Mouse (Mus musculus) forebrain, embryonic 10.5 days (tissue): ENCODE measurements around the gene Gm5426. TPM values are rescaled to one million over a fixed set of nuclear protein-coding genes. Genes with fewer than 3 reads are reported as not detected.

Experiments
- DNase-seq: peaks from one replicate; pipeline ENCODE4 v3.0.0-alpha.2; 2017; ENCODE audit warnings: low spot score; ENCODE audit errors: extremely low spot score
- H3K27ac ChIP-seq: fragments of 300-500 bp; sonication (generic); 2 replicates; pipeline ENCODE4 v1.5.1; 2016; ENCODE audit warnings: mild to moderate bottlenecking
- H3K27me3 ChIP-seq: fragments of 300-500 bp; sonication (generic); 2 replicates; pipeline ENCODE4 v1.6.1; 2016; ENCODE audit warnings: mild to moderate bottlenecking; ENCODE audit not compliant: poor library complexity, severe bottlenecking
- H3K36me3 ChIP-seq: fragments of 300-500 bp; sonication (generic); replicated peaks from 2 replicates; pipeline ENCODE4 v1.6.1; 2016; ENCODE audit warnings: mild to moderate bottlenecking, moderate library complexity
- H3K4me1 ChIP-seq: fragments of 300-500 bp; sonication (generic); 2 replicates; pipeline ENCODE4 v1.6.1; 2016
- H3K4me3 ChIP-seq: fragments of 300-500 bp; sonication (generic); 2 replicates; pipeline ENCODE4 v1.5.1; 2016; ENCODE audit warnings: mild to moderate bottlenecking, moderate library complexity
- H3K9me3 ChIP-seq: fragments of 300-500 bp; sonication (generic); 2 replicates; pipeline ENCODE4 v1.6.1; 2016; ENCODE audit warnings: mild to moderate bottlenecking, moderate library complexity
- WGBS: fragments of 180-500 bp; shearing (Covaris S2); methylation state at CpG from one replicate; pipeline ENCODE4 v1.1.7; 2016; 5-methylcytosine and 5-hydroxymethylcytosine counted together
- polyA plus RNA-seq: library from polyadenylated mRNA; unstranded; fragments of >200 nt; fragmentation: Nextera tagmentation; extraction: Ambion mirVana; gene quantifications from 2 replicates; pipeline ENCODE4 v1.2.1, GENCODE M21; 2016

The Gm5426 gene
- polyA plus RNA-seq, 1 experiment from 2014 or later: not detected

- Histone ChIP-seq H3K4me3 (no peak overlapping the region), H3K27ac (no peak overlapping the region), H3K9me3 (no peaks in the 10 kb centered on the region), H3K36me3 (no peaks in the 10 kb centered on the region), H3K27me3 (no peaks in the 10 kb centered on the region), H3K4me1 (peaks cover 16% of the 10 kb centered on the region)
- no peak for DNase-seq
- WGBS: 91% methylated on average over 12 of the region's 12 CpGs
These were observed 14.2 kb downstream of the Gm5426 start for GRCm38 (mm10) chr10:96150401-96151116.

- H3K27me3 ChIP-seq: no peaks in the 10 kb centered on the region
- H3K36me3 ChIP-seq: no peaks in the 10 kb centered on the region
- H3K9me3 ChIP-seq: peaks cover 4% of the 10 kb centered on the region
- peaks cover 15% of the 10 kb centered on the region for H3K4me1 ChIP-seq
- H3K27ac ChIP-seq: no peak overlapping the region
- DNase-seq: peak; percentile 16
- H3K4me3 ChIP-seq: no peak overlapping the region
- WGBS: 19% methylated on average over 5 of the region's 5 CpGs
These were observed 16.9 kb downstream of the Gm5426 start for GRCm38 (mm10) chr10:96153315-96153714.

- H3K36me3 ChIP-seq: no peaks in the 10 kb centered on the region
- peaks cover 9% of the 10 kb centered on the region for H3K9me3 ChIP-seq
- DNase-seq: no peak
- no peak overlapping the region for H3K4me3 ChIP-seq
- H3K27ac ChIP-seq: no peak overlapping the region
- H3K4me1 ChIP-seq: no peaks in the 10 kb centered on the region
- H3K27me3 ChIP-seq: no peaks in the 10 kb centered on the region
- WGBS: 88% methylated on average over 7 of the region's 7 CpGs
These were observed 26.7 kb downstream of the Gm5426 start for GRCm38 (mm10) chr10:96162975-96163706.

- Histone ChIP-seq H3K9me3 (peaks cover 9% of the 10 kb centered on the region), H3K36me3 (no peaks in the 10 kb centered on the region), H3K27me3 (no peaks in the 10 kb centered on the region), H3K4me1 (no peaks in the 10 kb centered on the region), H3K4me3 (no peak overlapping the region), H3K27ac (no peak overlapping the region)
- 93% methylated on average over 4 of the region's 4 CpGs for WGBS
- DNase-seq: no peak
These were observed 27.4 kb downstream of the Gm5426 start for GRCm38 (mm10) chr10:96163791-96164190.

- no peak overlapping the region for H3K4me3 ChIP-seq
- no peak for DNase-seq
- WGBS: 86% methylated on average over 4 of the region's 4 CpGs
- H3K4me1 ChIP-seq: no peaks in the 10 kb centered on the region
- H3K27me3 ChIP-seq: no peaks in the 10 kb centered on the region
- H3K9me3 ChIP-seq: peaks cover 9% of the 10 kb centered on the region
- H3K27ac ChIP-seq: no peak overlapping the region
- no peaks in the 10 kb centered on the region for H3K36me3 ChIP-seq
These were observed 28.9 kb downstream of the Gm5426 start for GRCm38 (mm10) chr10:96165260-96165659.

GRCm38 (mm10) chr10:96168998-96169397, 32.6 kb downstream of the Gm5426 start:
- DNase-seq: no peak

GRCm38 (mm10) chr10:96171546-96171945, 35.1 kb downstream of the Gm5426 start:
- no peaks in the 10 kb centered on the region for H3K4me1 ChIP-seq
- no peaks in the 10 kb centered on the region for H3K27me3 ChIP-seq
- H3K9me3 ChIP-seq: no peaks in the 10 kb centered on the region
- DNase-seq: no peak
- no peak overlapping the region for H3K27ac ChIP-seq
- no peaks in the 10 kb centered on the region for H3K36me3 ChIP-seq
- H3K4me3 ChIP-seq: no peak overlapping the region

More at GRCm38 (mm10) chr10:96168998-96169397, 32.6 kb downstream of the Gm5426 start:
- 87% methylated on average over 4 of the region's 4 CpGs for WGBS
- H3K27ac ChIP-seq: no peak overlapping the region
- no peaks in the 10 kb centered on the region for H3K36me3 ChIP-seq
- no peaks in the 10 kb centered on the region for H3K4me1 ChIP-seq
- no peak overlapping the region for H3K4me3 ChIP-seq
- no peaks in the 10 kb centered on the region for H3K27me3 ChIP-seq
- H3K9me3 ChIP-seq: no peaks in the 10 kb centered on the region

- Histone ChIP-seq H3K4me3 (no peak overlapping the region), H3K9me3 (no peaks in the 10 kb centered on the region), H3K27me3 (no peaks in the 10 kb centered on the region), H3K36me3 (no peaks in the 10 kb centered on the region), H3K4me1 (no peaks in the 10 kb centered on the region), H3K27ac (no peak overlapping the region)
- no peak for DNase-seq
- WGBS: 88% methylated on average over 4 of the region's 4 CpGs
These were observed 36.6 kb downstream of the Gm5426 start for GRCm38 (mm10) chr10:96172964-96173363.

GRCm38 (mm10) chr10:96173771-96174170, 37.4 kb downstream of the Gm5426 start:
- no peaks in the 10 kb centered on the region for H3K27me3 ChIP-seq
- no peaks in the 10 kb centered on the region for H3K4me1 ChIP-seq
- DNase-seq: no peak
- H3K27ac ChIP-seq: no peak overlapping the region
- H3K9me3 ChIP-seq: no peaks in the 10 kb centered on the region
- 83% methylated on average over 10 of the region's 10 CpGs for WGBS
- H3K4me3 ChIP-seq: no peak overlapping the region
- H3K36me3 ChIP-seq: no peaks in the 10 kb centered on the region

GRCm38 (mm10) chr10:96176916-96177315, 40.5 kb downstream of the Gm5426 start:
- Histone ChIP-seq H3K27ac (no peak overlapping the region), H3K4me1 (no peaks in the 10 kb centered on the region), H3K27me3 (no peaks in the 10 kb centered on the region), H3K9me3 (no peaks in the 10 kb centered on the region), H3K36me3 (no peaks in the 10 kb centered on the region), H3K4me3 (no peak overlapping the region)
- DNase-seq: no peak
- 91% methylated on average over 6 of the region's 6 CpGs for WGBS

- no peak for DNase-seq
- Histone ChIP-seq H3K9me3 (peaks cover 3% of the 10 kb centered on the region; the same call in 1 of the 2 replicates), H3K36me3 (no peaks in the 10 kb centered on the region), H3K4me1 (no peaks in the 10 kb centered on the region), H3K4me3 (no peak overlapping the region), H3K27ac (no peak overlapping the region), H3K27me3 (no peaks in the 10 kb centered on the region)
- WGBS: 86% methylated on average over 12 of the region's 12 CpGs
These were observed 44.4 kb downstream of the Gm5426 start for GRCm38 (mm10) chr10:96180554-96181397.

GRCm38 (mm10) chr10:96181398-96181790, 45.0 kb downstream of the Gm5426 start:
- no peaks in the 10 kb centered on the region for H3K36me3 ChIP-seq
- WGBS: 80% methylated on average over 5 of the region's 5 CpGs
- no peak overlapping the region for H3K27ac ChIP-seq
- peaks cover 3% of the 10 kb centered on the region; the same call in 1 of the 2 replicates for H3K9me3 ChIP-seq
- H3K4me1 ChIP-seq: no peaks in the 10 kb centered on the region
- no peak for DNase-seq
- H3K27me3 ChIP-seq: no peaks in the 10 kb centered on the region
- H3K4me3 ChIP-seq: no peak overlapping the region
